Comparison of ENCODE assay signal across 7 mouse cellular contexts in the genomic region with DNA sequence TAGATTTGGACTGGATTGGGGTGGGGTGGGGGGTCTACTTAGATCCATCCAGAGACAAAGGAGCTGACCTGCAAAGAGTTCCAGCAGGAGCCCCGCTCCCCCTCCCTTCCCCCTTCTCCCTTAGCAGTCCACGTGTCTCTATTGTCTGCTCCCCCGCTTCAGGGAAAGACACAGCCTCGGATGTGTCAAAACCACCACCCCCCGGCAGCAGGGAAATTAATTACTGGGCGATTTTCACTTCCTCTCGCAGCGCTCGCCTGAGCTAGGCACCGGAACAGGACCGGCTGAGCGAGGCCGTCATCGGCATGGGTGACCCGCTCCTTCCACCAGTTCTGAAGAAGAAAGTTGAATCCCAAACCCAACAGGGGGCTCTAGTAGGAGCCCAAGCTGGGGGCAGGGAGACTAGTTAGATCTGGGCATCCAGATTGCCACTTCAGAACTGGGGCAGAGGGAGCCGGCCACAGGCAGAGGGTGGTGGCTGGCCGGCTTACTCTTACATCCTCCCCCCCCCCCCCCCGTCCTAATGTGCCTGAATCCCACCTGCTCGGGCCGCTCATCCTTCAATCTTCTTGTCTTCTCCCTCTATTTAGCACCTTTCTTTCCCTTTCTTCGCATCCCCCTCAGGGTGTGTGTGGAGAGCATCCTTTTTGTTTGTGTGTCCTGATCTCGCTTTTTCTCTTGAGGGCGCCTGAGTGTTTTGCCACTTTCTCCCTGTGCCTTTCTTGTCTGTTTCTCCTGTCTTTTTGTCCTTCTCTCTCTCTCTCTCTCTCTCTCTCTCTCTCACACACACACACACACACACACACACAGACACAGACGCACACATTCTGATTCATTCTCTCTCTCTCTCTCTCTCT. TPM values are rescaled to one million over a fixed set of nuclear protein-coding genes. Genes with fewer than 3 reads are reported as not detected.
A peak's percentile ranks its signal among the peaks of the same experiment; 100 is the strongest.
DNase-seq lines count a peak whose midpoint lies in the region; ATAC-seq and TF ChIP-seq lines count a peak whose summit lies in the region.

Scrt2 (plus strand) TSS at position 845 of the 857 bp plus-strand sequence.

- peak within 1 kb of the TSS; percentile 78 for H3K4me2 ChIP-seq in forebrain, embryonic 12.5 days
- H3K4me2 ChIP-seq in hindbrain, embryonic 16.5 days (ENCODE audit: low read length) = peak within 1 kb of the TSS; percentile 66
- peak within 1 kb of the TSS; percentile 50 for H3K4me2 ChIP-seq in liver, embryonic 15.5 days
- peak within 1 kb of the TSS; percentile 51 for H3K4me2 ChIP-seq in stomach, embryonic 14.5 days (replicated peaks; ENCODE audit: low read depth, low read length)

- TF ChIP-seq CTCF in testis, adult 2 months (IDR thresholded peaks at IDR 0.05; ENCODE audit: control insufficient read depth, insufficient read depth, insufficient replicate concordance, low read depth, low read length) = no peak

- ATAC-seq in forebrain, embryonic 12.5 days (ENCODE audit: low FRiP score) = peak; percentile 78
- peak; percentile 51 for ATAC-seq in hindbrain, embryonic 16.5 days
- no peak for ATAC-seq in liver, embryonic 15.5 days (ENCODE audit: insufficient read depth)
- no peak for ATAC-seq in stomach, embryonic 14.5 days (ENCODE audit: insufficient number of reproducible peaks, insufficient read depth, low FRiP score, low read depth)

- no peak within 1 kb of the TSS for H3K27ac ChIP-seq in testis, adult 2 months (ENCODE audit: control insufficient read depth, insufficient read depth, low read depth, low read length)
- H3K27ac ChIP-seq in forebrain, embryonic 12.5 days = peak within 1 kb of the TSS; percentile 97
- peak within 1 kb of the TSS; percentile 93 for H3K27ac ChIP-seq in hindbrain, embryonic 16.5 days (ENCODE audit: low read depth, low read length)
- H3K27ac ChIP-seq in liver, embryonic 15.5 days (replicated peaks) = no peak within 1 kb of the TSS
- no peak within 1 kb of the TSS for H3K27ac ChIP-seq in stomach, embryonic 14.5 days (ENCODE audit: low read length)

- H3K9ac ChIP-seq in forebrain, embryonic 12.5 days = peak within 1 kb of the TSS; percentile 93
- peak within 1 kb of the TSS; percentile 91 for H3K9ac ChIP-seq in hindbrain, embryonic 16.5 days (ENCODE audit: low read depth, low read length)
- H3K9ac ChIP-seq in liver, embryonic 15.5 days = no peak within 1 kb of the TSS
- H3K9ac ChIP-seq in stomach, embryonic 14.5 days (replicated peaks; ENCODE audit: low read depth, low read length) = no peak within 1 kb of the TSS

- H3K4me1 ChIP-seq in testis, adult 2 months (ENCODE audit: control insufficient read depth, insufficient read depth, low read length) = peaks cover 15% of the 10 kb centered on the region
- H3K4me1 ChIP-seq in forebrain, embryonic 12.5 days = peaks cover 61% of the 10 kb centered on the region
- peaks cover 35% of the 10 kb centered on the region for H3K4me1 ChIP-seq in hindbrain, embryonic 16.5 days (ENCODE audit: control insufficient read depth, insufficient read depth, low read depth, low read length)
- peaks cover 5% of the 10 kb centered on the region for H3K4me1 ChIP-seq in liver, embryonic 15.5 days (replicated peaks)
- 0 out of 2 replicates have a peak, but pooled peaks cover 9% of the 10 kb centered on the region for H3K4me1 ChIP-seq in stomach, embryonic 14.5 days (ENCODE audit: control insufficient read depth, insufficient read depth, low read length)

- H3K27me3 ChIP-seq in testis, adult 2 months (ENCODE audit: control insufficient read depth, insufficient read depth, low read length) = no peaks in the 10 kb centered on the region
- peaks cover 64% of the 10 kb centered on the region for H3K27me3 ChIP-seq in forebrain, embryonic 12.5 days
- H3K27me3 ChIP-seq in hindbrain, embryonic 16.5 days (replicated peaks; ENCODE audit: control insufficient read depth, insufficient read depth, low read length) = no peaks in the 10 kb centered on the region; the same call in 1 of the 2 replicates
- H3K27me3 ChIP-seq in liver, embryonic 15.5 days = peaks cover 91% of the 10 kb centered on the region
- peaks cover 22% of the 10 kb centered on the region; the same call in 1 of the 2 replicates for H3K27me3 ChIP-seq in stomach, embryonic 14.5 days (ENCODE audit: control insufficient read depth, insufficient read depth, low read length)

- peak within 1 kb of the TSS; percentile 59 for H3K4me3 ChIP-seq in testis, adult 2 months (ENCODE audit: control insufficient read depth, low read depth, low read length)
- peak within 1 kb of the TSS; percentile 74 for H3K4me3 ChIP-seq in forebrain, embryonic 12.5 days (replicated peaks)
- H3K4me3 ChIP-seq in hindbrain, embryonic 16.5 days (ENCODE audit: low read length) = peak within 1 kb of the TSS; percentile 79
- peak within 1 kb of the TSS; percentile 17; the same call in 1 of the 2 replicates for H3K4me3 ChIP-seq in liver, embryonic 15.5 days (replicated peaks)
- peak within 1 kb of the TSS; percentile 26 for H3K4me3 ChIP-seq in stomach, embryonic 14.5 days (ENCODE audit: low read depth, low read length)

- 1% methylated on average over 21 of the region's 24 CpGs for WGBS in forebrain, embryonic 12.5 days
- under 1% methylated on average over 23 of the region's 24 CpGs for WGBS in hindbrain, embryonic 16.5 days
- under 1% methylated on average over 24 of the region's 24 CpGs for WGBS in liver, embryonic 15.5 days (ENCODE audit: insufficient replicate concordance)
- 1% methylated on average over 22 of the region's 24 CpGs for WGBS in stomach, embryonic 14.5 days

- no peaks in the 10 kb centered on the region for H3K9me3 ChIP-seq in forebrain, embryonic 12.5 days
- no peaks in the 10 kb centered on the region for H3K9me3 ChIP-seq in hindbrain, embryonic 16.5 days (ENCODE audit: control insufficient read depth, low read length)
- no peaks in the 10 kb centered on the region for H3K9me3 ChIP-seq in liver, embryonic 15.5 days (replicated peaks)
- no peaks in the 10 kb centered on the region for H3K9me3 ChIP-seq in stomach, embryonic 14.5 days (ENCODE audit: control insufficient read depth, low read depth, low read length)

- no peak for DNase-seq in testis, postnatal 14 days (ENCODE audit: low spot score)
- no peak for DNase-seq in c-Kit-positive CD71-positive TER-119-positive erythroid progenitor cells, embryonic 14.5 days (ENCODE audit: low spot score)

- TF ChIP-seq POLR2A in testis, adult 2 months (IDR thresholded peaks at IDR 0.05; ENCODE audit: control insufficient read depth, low read depth, low read length) = no peak

- H3K36me3 ChIP-seq in testis, adult 2 months (ENCODE audit: control insufficient read depth, insufficient read depth, low read length) = no peaks in the 10 kb centered on the region
- 0 out of 2 replicates have a peak, but pooled peaks cover 3% of the 10 kb centered on the region for H3K36me3 ChIP-seq in forebrain, embryonic 12.5 days (replicated peaks)
- H3K36me3 ChIP-seq in hindbrain, embryonic 16.5 days (ENCODE audit: control insufficient read depth, insufficient read depth, low read length) = no peaks in the 10 kb centered on the region
- no peaks in the 10 kb centered on the region for H3K36me3 ChIP-seq in liver, embryonic 15.5 days (replicated peaks)
- H3K36me3 ChIP-seq in stomach, embryonic 14.5 days (ENCODE audit: control insufficient read depth, insufficient read depth, low read length) = no peaks in the 10 kb centered on the region

RNA-seq across cellular contexts. Expression of gene Scrt2, which starts in this region (rescaled TPM):
- 0.19 and 0.21 TPM in 2 replicates for polyA plus RNA-seq in testis, adult 2 months (2012; rRNA removed)
- 15.3 and 15.6 TPM in 2 replicates for polyA plus RNA-seq in forebrain, embryonic 12.5 days (2016; fragmentation: Nextera tagmentation; extraction: Ambion mirVana)
- polyA plus RNA-seq in hindbrain, embryonic 16.5 days (2015; fragmentation: Nextera tagmentation; extraction: Ambion mirVana) = 7.6 and 8.0 TPM in 2 replicates
- polyA plus RNA-seq in liver, embryonic 15.5 days (2015; fragmentation: Nextera tagmentation; extraction: Ambion mirVana) = not detected in 2 replicates
- 0.10 and 0.12 TPM in 2 replicates for polyA plus RNA-seq in stomach, embryonic 14.5 days (2014; fragmentation: Nextera tagmentation; extraction: Ambion mirVana)

Comparison
In these comparisons a context has a peak if more than half of its experiments do, and no peak if none do; other contexts are left out.
1. H3K27ac ChIP-seq: peak in forebrain, embryonic 12.5 days (single experiment) and hindbrain, embryonic 16.5 days (single experiment); none in testis, adult 2 months (single experiment), liver, embryonic 15.5 days (single experiment) and stomach, embryonic 14.5 days (single experiment).
2. H3K4me3 ChIP-seq: peak in every context shown above with its lines; median percentile 79 in hindbrain, embryonic 16.5 days; 74 in forebrain, embryonic 12.5 days; 59 in testis, adult 2 months; 26 in stomach, embryonic 14.5 days; 17 in liver, embryonic 15.5 days.
3. ATAC-seq: peak in forebrain, embryonic 12.5 days (single experiment) and hindbrain, embryonic 16.5 days (single experiment); none in liver, embryonic 15.5 days (single experiment) and stomach, embryonic 14.5 days (single experiment).
4. H3K9ac ChIP-seq: peak in forebrain, embryonic 12.5 days (single experiment) and hindbrain, embryonic 16.5 days (single experiment); none in liver, embryonic 15.5 days (single experiment) and stomach, embryonic 14.5 days (single experiment).
5. Peak in every context shown above with its lines, with median percentiles within 50 percentile points of each other: H3K4me2 ChIP-seq.